Mouse (Mus musculus) hindbrain, embryonic 12.5 days (tissue): ENCODE results near the gene Ddx19b. TPM values are rescaled to one million over a fixed set of nuclear protein-coding genes. Genes with fewer than 3 reads are reported as not detected.

ENCODE experiments used
- ATAC-seq: fragments of 200-750 bp; cut with Nextera tagmentation; 2 replicates; pipeline ENCODE4 v1.8.0; 2017; ENCODE audit warnings: moderate TSS enrichment; ENCODE audit not compliant: low FRiP score
- H3K27ac ChIP-seq: fragments of 300-500 bp; sonication (generic); 2 replicates; pipeline ENCODE4 v1.5.1; 2016; ENCODE audit warnings: mild to moderate bottlenecking
- H3K27me3 ChIP-seq: fragments of 300-500 bp; sonication (generic); 2 replicates; pipeline ENCODE4 v1.6.1; 2016; ENCODE audit warnings: mild to moderate bottlenecking
- H3K36me3 ChIP-seq: fragments of 300-500 bp; sonication (generic); 2 replicates; pipeline ENCODE4 v1.6.1; 2016; ENCODE audit warnings: mild to moderate bottlenecking
- H3K4me1 ChIP-seq: fragments of 300-500 bp; sonication (generic); 2 replicates; pipeline ENCODE4 v1.6.1; 2016
- H3K4me2 ChIP-seq: fragments of 300-500 bp; sonication (generic); replicated peaks from 2 replicates; pipeline ENCODE4 v1.6.1; 2016; ENCODE audit warnings: mild to moderate bottlenecking
- H3K4me3 ChIP-seq: fragments of 300-500 bp; sonication (generic); 2 replicates; pipeline ENCODE4 v1.5.1; 2016; ENCODE audit warnings: mild to moderate bottlenecking
- H3K9ac ChIP-seq: fragments of 300-500 bp; sonication (generic); 2 replicates; pipeline ENCODE4 v1.6.1; 2016; ENCODE audit warnings: mild to moderate bottlenecking, moderate library complexity
- H3K9me3 ChIP-seq: fragments of 300-500 bp; sonication (generic); replicated peaks from 2 replicates; pipeline ENCODE4 v1.6.1; 2016; ENCODE audit warnings: mild to moderate bottlenecking
- WGBS: fragments of 180-500 bp; shearing (Covaris S2); methylation state at CpG from one replicate; pipeline ENCODE4 v1.1.7; 2016; 5-methylcytosine and 5-hydroxymethylcytosine counted together
- microRNA-seq: library from miRNA; unstranded; fragments of <30 nt; microRNA quantifications from one replicate; pipeline ENCODE4, GENCODE M21; 2017
- polyA plus RNA-seq: library from polyadenylated mRNA; unstranded; fragments of >200 nt; fragmentation: Nextera tagmentation; extraction: Ambion mirVana; gene quantifications from 2 replicates; pipeline ENCODE4 v1.2.1, GENCODE M21; 2016

Ddx19b gene
- polyA plus RNA-seq, 1 experiment from 2014 or later, result 9.5 TPM

DNA sequence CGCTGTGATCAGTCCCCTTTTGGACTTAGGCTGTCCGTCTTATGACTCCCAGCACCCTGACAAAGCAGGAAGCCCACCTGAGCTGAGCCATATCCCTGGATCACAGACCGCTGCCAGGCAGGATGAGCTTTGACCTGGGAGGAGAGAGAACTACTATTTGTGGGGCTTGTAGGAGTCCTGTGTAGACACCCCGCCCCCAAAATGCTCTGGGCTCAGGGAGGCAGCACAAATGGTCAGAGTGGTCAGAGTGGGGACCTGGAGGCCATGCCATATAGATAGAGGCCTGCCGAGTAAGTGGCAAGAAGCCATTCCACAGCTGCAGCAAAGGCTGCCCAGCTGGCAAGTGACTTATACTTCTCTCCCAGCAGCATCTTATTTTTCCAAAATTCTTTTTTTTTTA is 73.4 kb downstream of the Ddx19b start:
- no peak overlapping the region; the same call in 1 of the 2 replicates for H3K9ac ChIP-seq
- no peak overlapping the region for H3K4me3 ChIP-seq
- WGBS, result 92% methylated on average over 5 of the region's 5 CpGs
- H3K4me2 ChIP-seq, result no peak overlapping the region
- no peaks in the 10 kb centered on the region for H3K9me3 ChIP-seq
- peaks cover 52% of the 10 kb centered on the region for H3K36me3 ChIP-seq
- H3K27me3 ChIP-seq, result no peaks in the 10 kb centered on the region
- H3K4me1 ChIP-seq, result 0 out of 2 replicates have a peak, but pooled peaks cover 4% of the 10 kb centered on the region
- no peak overlapping the region for H3K27ac ChIP-seq
- ATAC-seq, result no peak

DNA sequence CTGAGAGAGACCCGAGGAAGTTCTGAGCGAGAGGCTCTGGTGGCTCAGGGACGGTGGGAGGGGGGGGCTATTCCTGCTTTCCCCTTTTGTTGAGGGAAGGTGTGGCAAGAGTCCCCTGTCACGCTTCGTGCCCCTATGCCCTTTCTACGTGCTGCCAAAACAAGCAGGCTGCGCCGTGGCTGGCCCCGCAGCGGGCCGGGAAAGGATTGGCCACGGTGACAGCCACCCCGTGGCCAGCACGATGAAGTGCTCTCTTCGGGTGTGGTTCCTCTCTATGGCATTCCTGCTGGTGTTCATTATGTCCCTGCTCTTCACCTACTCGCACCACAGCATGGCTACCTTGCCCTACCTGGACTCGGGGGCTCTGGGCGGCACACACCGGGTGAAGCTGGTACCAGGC is 74.1 kb downstream of the Ddx19b start:
- no peak for ATAC-seq
- no peaks in the 10 kb centered on the region for H3K27me3 ChIP-seq
- 0 out of 2 replicates have a peak, but pooled peaks cover 4% of the 10 kb centered on the region for H3K4me1 ChIP-seq
- H3K4me2 ChIP-seq, result no peak overlapping the region
- no peaks in the 10 kb centered on the region for H3K9me3 ChIP-seq
- no peak overlapping the region for H3K9ac ChIP-seq
- H3K36me3 ChIP-seq, result peaks cover 46% of the 10 kb centered on the region
- H3K27ac ChIP-seq, result no peak overlapping the region
- WGBS, result 92% methylated on average over 19 of the region's 19 CpGs
- H3K4me3 ChIP-seq, result no peak overlapping the region

DNA sequence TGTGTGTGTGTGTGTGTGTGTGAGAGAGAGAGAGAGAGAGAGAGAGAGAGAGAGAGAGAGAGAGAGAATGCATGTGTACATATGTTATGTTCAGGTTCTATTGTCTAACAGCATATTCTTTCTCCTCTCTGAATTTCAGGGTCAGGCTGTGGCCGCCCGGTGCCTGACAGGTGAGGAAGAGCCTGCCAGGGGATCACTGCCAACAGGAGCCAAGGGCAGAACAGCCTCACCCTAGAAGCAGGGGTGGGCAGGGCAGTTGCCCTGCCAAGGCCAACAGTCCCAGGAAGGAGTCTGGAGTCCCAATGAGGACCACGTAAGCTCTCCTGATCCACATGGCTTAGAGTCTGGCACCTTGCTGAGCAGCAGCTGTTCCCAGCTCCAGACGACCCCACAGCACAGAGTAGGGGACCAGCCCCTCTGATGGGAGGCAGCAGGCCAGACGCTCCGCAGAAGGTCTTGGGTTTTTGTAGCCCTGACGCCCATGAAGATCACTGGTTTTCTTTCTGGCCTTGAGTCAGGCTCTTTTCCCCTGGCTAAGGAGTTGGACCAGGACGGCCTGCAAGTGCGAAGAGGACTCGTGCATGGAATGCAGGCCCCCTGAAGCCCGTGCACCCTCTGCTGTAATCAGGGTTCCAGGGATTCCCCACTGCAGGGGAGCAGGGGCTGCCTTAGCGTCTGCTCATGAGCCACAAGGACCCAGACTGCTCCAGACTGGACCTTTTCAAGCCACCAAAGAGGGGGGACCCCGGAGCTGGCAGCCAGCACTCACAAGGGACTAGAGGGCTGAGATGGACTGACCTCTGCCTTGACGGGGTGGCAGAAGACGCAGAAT is 74.7 kb downstream of the Ddx19b start:
- peak overlapping the region; percentile 40 for H3K27ac ChIP-seq
- WGBS, result 88% methylated on average over 15 of the region's 15 CpGs

DNA sequence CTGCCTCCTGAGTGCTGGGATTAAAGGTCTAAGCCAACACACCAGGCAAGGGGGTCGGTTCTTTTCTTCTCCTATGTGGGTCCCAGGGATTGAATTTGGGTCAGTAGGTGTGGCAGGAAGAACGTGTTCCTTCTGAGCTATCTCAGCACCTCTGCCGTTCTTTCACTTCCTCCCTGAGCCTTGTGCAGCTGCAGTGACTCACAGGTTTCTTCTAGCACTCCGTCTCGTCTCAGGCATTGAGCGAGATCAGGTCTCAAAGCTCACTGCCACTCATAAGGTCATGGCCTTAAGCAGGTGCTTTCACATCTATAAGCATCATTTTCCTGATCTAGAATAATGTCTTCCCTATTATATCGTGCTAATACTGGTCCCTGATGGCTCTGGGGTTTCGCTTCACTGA is 76.8 kb downstream of the Ddx19b start:
- Histone ChIP-seq H3K27ac (no peak overlapping the region), H3K4me2 (no peak overlapping the region), H3K4me3 (no peak overlapping the region), H3K4me1 (0 out of 2 replicates have a peak, but pooled peaks cover 4% of the 10 kb centered on the region), H3K9ac (no peak overlapping the region), H3K27me3 (no peaks in the 10 kb centered on the region), H3K36me3 (peaks cover 33% of the 10 kb centered on the region), H3K9me3 (no peaks in the 10 kb centered on the region)
- no peak for ATAC-seq
- WGBS, result 79% methylated on average over 8 of the region's 8 CpGs

More for the DNA sequence above, 74.7 kb downstream of the Ddx19b start:
- peaks cover 41% of the 10 kb centered on the region for H3K36me3 ChIP-seq
- no peaks in the 10 kb centered on the region for H3K27me3 ChIP-seq
- ATAC-seq, result no peak
- no peak overlapping the region for H3K9ac ChIP-seq
- 0 out of 2 replicates have a peak, but pooled peaks cover 4% of the 10 kb centered on the region for H3K4me1 ChIP-seq
- H3K9me3 ChIP-seq, result no peaks in the 10 kb centered on the region
- no peak overlapping the region for H3K4me2 ChIP-seq
- H3K4me3 ChIP-seq, result no peak overlapping the region

Small RNAs within 50 kb of the gene (microRNA-seq; reads per million reads assigned to microRNA genes)
- not detected for gene Gm24103
- 0.81 reads per million for gene Mir3473d

Other genes starting within 250 kb of the Ddx19b start
- gene Il34, start 225.8 kb downstream of the Ddx19b start, polyA plus RNA-seq, result 0.83 and 1.1 TPM in 2 replicates
- gene Cog4, start 185.2 kb downstream of the Ddx19b start, polyA plus RNA-seq, result 74.9 and 77.1 TPM in 2 replicates
- 163 and 170 TPM in 2 replicates for gene Sf3b3, start 185.0 kb downstream of the Ddx19b start, polyA plus RNA-seq
- 11.4 and 11.9 TPM in 2 replicates for gene Fuk, start 129.3 kb downstream of the Ddx19b start, polyA plus RNA-seq
- gene St3gal2, start 111.8 kb downstream of the Ddx19b start, polyA plus RNA-seq, result 30.4 and 31.2 TPM in 2 replicates
- gene Ddx19a, start 34.0 kb downstream of the Ddx19b start, polyA plus RNA-seq, result 13.9 and 16.9 TPM in 2 replicates
- 78.5 and 83.5 TPM in 2 replicates for gene Aars, start 1.4 kb upstream of the Ddx19b start, polyA plus RNA-seq
- 3.2 TPM in 1 of 2 replicates, not detected in the other for gene Exosc6, start 24.6 kb upstream of the Ddx19b start, polyA plus RNA-seq
- gene Clec18a, start 60.7 kb upstream of the Ddx19b start, polyA plus RNA-seq, result 1.1 TPM in 2 replicates
- 14.4 and 15.1 TPM in 2 replicates for gene Pdpr, start 62.9 kb upstream of the Ddx19b start, polyA plus RNA-seq
- gene Glg1, start 227.5 kb upstream of the Ddx19b start, polyA plus RNA-seq, result 104 and 109 TPM in 2 replicates